Mouse (Mus musculus): ENCODE measurements at regions not wholly inside any gene's neighbourhood (a gene's known extent, or its start where the extent isn't known, plus 50 kb on each side); places are given as distances from the start of the nearest gene placed in this dataset.

DNA sequence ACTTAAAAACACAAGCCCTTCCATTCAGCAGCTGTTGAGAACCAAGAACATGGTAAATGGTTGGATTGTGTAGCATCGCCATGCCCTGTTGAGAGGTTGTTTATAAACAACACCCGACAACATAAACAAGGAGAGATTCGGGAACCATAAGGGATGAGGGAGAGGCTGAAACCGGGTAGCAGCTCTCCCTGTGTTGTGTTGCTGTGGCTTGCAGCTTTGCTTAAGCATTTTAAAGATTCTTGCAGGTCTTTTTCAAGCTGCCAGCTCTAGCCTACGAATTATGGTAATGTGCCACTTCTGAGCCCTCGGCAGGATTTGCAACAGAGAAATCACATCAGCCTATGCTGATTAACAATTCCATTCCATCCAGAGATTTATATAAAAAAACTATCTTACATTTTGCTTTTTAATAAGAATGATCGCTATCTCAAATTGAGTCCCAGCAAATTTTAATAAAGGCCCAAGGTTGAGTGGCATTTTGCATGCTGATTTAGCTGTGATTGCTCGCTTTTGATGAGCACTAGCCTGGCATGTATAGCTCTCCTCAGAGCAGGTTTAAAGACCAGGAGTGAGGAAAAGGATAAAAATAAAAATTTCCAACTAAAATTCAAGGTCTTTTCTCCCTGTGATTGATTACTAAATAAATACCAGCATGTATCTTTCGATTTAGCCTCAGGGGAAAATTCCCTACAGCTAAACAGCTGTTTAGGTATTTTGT lies 445.7 kb upstream of the 4930412O13Rik start:
- DNase-seq (ENCODE audit: low spot score) = no peak

DNA sequence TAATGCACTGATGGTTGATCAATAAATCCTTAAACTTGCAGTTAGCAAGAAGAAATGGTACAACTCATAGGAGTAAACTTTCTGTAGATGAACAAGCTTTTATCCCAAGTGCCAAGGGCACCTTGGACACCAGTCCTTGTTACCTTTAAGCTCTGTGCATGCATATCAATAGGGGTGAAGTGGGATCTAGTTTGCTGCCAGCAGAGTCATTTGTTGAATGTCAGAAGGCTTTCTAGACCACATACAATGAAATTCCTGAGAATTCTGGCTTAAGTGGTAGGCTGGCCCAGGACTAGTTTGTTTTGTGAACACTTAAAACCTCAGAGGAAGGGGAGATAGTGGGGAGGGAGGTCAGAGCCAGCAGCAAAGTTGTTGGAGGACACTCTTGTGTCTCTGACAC lies 437.9 kb upstream of the 4930412O13Rik start:
- no peak for DNase-seq (ENCODE audit: low spot score)

DNA sequence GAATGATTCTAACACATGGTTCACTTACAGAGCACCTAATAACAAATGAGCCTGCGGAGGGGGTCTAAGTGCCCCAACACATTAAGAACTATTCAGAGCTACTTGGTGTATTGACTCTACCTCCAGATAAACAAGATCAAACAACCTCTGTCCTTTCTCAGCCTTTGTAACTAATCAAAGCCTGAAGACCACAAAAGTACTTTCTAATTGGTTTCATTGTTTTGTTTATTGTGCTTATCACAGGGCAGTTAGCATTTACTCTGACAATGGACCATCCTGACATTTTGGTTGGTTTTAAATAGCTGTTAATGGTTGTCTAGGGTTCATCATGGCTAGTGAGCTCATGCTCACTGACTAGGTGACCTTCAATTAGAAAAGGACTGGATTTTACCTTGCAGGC lies 435.2 kb upstream of the 4930412O13Rik start:
- DNase-seq (ENCODE audit: low spot score) = no peak

DNA sequence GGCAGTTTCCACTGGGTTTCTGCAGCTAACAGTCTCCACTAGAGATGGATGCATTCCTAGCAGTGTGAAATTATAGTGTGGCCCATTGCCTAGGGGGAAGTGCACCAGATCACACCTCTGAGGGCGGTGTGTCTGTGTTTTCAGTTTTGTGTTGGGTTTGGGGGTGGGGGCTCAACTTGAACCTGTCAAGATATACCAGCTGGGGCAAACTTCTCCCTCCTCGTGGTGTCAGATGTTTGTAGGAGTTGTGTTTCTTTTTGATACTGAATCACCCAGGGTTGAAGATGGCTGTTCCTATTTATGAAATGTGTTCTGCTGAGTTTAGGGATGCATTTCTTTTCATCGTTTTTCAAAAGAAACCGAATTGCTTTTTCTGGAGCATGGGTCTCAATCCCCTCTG lies 416.6 kb upstream of the 4930412O13Rik start:
- DNase-seq (ENCODE audit: low spot score) = no peak

DNA sequence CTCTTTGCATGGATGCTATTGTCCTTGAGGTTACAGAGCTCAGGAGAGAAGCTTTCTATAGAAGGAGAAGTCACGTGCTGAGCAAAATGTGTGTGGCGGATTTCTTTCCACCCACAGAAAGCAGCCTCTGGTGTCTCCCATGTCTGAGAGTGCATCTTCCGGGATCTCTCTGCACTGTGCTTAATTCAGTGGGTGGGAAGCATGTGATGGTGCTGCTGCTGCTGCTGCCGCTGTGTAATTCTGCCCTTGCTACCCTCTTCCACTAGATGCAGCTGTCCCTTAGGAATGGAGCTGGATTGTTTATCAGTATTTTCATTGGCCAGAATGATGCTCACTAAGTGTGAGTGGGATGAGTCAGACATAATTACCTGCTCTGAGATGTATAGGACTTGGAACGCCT lies 416.2 kb upstream of the 4930412O13Rik start:
- no peak for DNase-seq (ENCODE audit: low spot score)

DNA sequence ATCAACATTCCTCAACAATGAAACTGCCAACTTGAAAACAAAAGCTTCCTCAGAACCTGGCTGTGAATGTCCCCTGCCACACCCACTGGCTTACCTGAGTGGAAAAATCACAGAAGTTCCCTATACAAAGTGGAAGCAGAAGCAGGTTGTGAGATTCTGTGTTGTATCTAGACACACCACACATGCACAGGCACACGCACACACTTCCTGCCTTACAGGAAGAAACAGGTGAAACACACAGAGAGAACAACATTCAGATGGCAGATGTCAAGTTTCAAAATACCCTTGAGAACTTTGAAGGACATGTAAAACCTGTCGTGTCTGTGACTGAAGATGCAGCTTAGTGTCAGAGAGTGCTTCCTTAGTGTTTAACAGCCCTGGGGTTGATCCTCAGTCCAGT lies 413.5 kb upstream of the 4930412O13Rik start:
- no peak for DNase-seq (ENCODE audit: low spot score)

DNA sequence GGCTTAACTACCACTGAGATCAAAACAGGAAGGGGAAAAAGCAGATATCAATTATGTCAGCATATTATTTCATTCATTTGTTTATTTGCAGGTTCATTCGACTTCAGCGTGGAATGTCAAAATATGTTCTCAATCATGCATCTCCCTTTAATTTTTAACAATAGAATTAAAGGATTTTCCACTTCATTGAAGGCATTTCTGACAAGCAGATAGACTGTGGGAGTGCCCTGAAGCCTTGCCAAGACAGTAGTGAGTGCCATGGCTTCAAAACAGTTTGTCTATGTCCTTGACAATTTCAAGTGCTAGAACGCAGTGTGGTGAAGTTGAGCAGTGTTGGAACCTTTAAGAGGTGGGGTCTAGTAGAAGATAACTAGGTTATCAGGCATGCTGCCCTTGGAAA lies 412.4 kb upstream of the 4930412O13Rik start:
- DNase-seq (ENCODE audit: low spot score) = no peak

DNA sequence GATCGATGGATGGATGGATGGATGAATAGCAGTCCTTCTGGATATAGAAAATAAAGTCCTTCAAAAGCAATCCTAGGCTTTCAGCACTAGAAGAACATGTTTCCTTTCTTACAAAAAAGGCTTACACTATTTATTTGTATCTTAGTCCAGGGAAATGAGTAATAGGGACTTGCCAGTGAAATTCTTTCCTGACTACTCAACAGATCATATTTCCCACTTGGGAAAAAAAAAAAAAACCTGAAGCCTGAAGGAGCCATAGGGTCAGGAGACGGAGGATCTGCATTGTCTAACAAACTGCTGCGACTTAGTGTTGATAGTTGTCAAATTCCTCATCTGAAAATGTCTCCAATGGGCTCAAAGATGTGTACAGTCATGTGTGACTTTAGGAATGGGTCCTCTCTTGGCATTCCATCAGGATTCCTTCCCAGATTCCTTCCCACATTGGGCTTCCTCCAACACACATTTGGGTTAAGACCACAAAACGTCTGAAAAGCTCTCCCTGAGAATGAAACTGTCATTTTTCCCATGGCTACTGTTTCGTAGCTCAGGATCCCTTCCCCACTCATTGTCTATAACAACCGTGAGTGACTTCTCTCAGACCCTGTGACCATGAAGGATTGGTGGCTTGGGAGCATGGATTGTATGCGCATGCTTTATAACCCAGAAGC lies 399.2 kb upstream of the 4930412O13Rik start:
- DNase-seq (ENCODE audit: low spot score) = no peak

DNA sequence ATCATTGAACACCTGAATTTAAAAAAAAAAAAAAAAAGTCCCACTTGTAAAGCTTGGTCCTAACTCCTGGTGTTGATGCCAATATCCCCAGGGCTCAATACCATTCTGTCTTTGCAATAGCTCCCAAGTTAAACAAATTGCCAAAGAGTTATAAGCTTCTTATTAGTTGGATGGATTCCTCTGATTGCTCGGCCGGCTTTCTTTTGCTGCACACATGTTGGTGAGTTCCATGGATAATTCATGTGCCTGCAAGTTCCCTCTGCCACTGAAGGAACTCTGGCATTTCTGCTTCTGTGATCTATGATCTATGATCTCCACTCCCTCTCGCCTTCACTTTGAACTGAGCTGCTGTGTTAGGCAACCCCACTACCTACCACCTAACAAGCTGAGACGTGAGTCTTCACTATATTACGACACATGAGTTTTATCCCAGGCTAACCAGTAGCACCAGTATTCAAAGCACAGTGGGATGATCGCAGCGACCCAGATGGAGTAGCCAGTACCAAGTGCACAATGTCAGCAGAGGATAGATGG lies 393.6 kb upstream of the 4930412O13Rik start:
- no peak for DNase-seq (ENCODE audit: low spot score)

DNA sequence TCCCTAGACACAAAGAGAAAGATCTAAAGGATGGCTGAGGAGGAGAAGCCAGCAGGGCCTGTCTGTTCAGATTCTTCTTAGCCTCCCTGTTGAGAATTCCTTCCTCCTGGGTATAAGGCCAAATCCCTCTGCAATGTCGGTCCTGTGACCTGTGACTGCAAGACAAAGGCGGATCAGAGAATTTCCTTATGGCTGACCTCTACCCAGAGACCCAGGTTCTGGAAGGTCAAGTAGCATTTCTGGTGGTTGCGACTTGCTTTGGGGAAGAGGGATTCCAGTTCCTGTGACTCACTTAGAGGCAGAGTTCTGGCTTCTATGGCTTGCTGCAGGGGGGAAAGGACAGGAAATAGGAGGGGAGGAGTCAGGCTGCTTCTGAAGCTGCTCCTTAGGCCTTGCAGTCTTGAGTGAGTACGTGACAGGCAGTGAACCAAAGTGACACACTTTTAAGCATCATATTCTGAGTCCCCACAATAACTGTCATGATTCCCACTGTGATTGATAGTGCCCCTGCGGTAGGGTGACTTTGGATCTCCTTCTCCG lies 387.4 kb upstream of the 4930412O13Rik start:
- DNase-seq (ENCODE audit: low spot score) = no peak

DNA sequence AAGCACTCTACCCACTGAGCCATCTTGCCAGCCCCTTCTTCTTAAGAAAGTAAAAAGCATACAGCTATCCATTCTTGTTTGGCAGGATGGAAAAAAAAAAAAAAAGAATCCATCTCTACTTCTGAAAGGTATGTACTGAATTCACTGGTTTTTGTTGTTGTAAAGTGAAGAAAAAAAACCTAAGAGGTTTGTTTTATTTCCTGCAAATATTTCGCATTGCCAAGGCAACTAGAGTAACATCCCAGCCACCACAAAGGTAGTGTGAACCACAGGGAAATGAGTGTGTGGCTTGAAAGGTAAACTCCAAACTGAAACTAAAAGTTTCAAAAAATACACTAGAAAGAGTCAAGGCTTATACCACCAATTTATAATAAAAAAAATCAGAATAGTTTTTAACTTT lies 361.0 kb upstream of the 4930412O13Rik start:
- no peak for DNase-seq (ENCODE audit: low spot score)

DNA sequence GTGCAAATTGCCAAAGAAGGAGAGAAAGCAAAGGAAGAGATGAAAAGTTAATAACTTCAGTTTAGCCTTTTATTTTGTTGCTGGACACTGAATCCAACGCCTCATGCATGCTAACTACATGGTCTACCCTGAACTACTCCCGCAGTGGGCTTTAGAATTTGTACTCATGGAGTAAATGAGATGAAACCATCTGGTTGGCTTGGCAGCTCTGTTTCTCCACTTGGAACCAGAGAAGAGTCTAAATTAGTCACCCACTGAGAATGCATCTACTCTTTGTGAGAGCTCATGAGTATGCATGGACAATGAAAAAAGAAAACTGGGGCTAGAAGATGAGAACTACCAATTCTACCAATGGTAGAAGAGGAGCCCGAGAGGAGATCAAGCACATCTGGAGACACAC lies 355.1 kb upstream of the 4930412O13Rik start:
- no peak for DNase-seq (ENCODE audit: low spot score)

DNA sequence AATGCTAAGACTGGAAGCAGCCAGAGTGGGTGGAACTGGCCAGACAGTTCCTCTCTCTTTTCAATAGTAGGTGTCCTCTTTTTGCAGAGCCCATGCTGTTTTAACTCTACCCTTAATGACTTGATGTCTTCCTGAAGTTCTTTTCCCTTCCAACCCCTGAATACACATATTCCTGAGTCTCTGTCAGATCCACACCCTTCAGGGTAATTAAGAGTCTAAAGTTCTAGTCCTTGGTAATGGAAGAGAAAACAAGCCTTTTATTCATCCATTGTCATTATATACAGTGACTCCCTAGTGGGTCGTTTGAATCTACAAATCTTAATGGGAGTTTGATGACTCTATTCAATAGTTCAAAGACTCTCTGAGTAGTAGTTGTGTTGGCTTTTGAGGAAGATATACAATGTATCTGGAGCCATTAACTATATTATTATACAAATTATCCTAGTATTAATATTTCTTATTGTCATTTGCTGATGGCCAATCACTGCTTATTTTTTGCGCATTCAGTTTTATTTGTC lies 345.9 kb upstream of the 4930412O13Rik start:
- DNase-seq (ENCODE audit: low spot score) = no peak

DNA sequence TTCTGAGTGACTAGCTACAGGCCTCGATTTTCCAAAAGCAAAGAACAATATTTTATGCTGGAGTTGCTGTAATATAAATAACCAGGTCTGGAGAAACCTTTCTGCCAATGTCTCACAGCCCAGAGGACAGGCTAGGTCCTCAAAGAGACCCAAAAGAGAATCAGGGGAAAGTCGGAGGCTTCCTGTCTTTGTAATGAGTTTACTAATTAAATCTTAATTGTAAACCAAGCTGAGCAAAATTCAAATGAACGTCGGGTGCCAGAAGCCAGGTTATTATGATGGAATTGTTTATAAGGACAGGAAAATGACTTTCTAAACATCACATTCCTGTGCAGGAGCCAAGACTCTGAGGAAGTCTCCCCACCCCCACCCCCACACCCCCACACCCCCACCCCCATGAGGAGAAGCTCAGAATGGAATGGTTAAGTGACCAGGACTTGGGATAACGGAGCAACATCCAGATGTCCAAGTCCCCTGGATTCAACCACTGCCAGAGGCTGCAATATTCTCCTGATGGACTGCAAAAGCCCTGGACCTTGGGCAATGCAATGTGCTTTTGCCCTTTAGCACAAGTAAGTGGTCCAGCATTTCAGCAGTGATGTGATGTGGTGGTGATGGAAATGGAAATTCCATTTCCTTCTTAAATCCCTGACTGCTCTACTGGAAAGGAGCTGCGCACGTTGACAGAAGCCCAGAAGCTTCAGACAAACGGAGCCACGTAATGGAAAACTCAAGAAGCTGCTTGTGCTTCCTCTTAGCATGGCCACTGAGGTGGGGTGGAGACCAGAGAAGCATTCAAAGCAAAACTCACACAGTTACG lies 333.1 kb upstream of the 4930412O13Rik start:
- no peak for DNase-seq (ENCODE audit: low spot score)

DNA sequence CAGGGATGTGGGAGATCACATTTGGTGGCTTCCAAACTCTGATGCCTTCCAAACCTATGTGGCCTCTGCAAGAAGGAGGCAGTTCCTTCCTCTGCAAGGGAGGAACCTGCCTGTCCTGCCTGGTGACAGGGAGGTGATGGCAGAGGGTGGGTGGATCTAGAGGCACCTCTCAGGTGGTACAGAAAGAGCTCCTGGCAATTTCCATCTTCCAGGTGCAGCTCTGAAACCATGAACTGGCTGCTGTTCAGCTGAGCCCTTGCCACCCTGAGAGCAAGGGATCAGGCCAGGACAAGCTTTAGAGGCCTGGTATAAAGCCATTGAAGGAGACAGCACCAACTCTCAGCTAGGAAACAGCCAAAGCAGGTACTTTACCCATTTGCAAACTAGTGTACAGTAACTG lies 327.7 kb upstream of the 4930412O13Rik start:
- DNase-seq (ENCODE audit: low spot score) = no peak

DNA sequence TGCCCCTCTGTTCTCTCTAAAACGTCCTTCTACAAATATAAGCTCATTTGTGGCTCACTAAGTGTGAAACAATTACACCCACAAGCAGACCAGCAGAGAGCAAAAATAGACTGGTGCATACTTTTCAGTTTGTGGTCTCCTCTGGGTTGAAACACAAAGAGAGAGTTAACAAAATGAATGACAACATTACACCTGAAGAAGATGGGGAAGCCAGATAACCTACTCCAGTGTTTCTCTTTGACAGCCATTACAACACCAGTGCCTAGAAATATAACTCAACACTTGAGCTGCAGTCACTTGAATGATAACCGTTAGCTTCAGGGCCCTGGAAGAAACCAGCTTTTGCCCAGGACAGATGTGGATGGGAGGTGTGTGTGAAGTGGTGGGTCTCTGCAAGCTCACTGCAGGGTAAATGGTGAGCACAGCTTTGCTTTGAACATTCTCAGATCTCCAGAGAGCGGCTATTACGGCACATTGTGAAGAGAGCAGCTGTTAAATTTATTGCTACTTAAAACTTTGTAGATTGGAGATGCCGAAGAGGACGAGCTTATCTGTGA lies 316.5 kb upstream of the 4930412O13Rik start:
- DNase-seq (ENCODE audit: low spot score) = no peak

DNA sequence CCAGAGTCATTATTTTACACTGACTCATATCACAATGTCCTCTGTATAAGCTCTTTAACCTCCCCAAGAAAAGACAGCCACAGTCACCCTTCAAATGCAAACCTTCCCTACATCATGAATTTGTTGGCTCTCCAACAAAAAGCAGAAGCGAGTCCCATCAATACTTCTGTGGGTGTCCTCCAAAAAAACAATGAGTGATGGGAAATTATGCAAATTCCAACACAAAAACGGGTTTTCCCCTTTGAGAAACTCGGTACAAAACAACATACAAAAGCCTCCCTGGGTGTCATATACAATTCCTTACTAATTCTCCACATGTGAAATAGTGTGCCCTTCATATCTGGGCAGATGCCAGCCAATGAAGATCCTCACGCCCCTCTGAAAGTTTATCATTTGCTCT lies 311.8 kb upstream of the 4930412O13Rik start:
- DNase-seq (ENCODE audit: low spot score) = no peak

DNA sequence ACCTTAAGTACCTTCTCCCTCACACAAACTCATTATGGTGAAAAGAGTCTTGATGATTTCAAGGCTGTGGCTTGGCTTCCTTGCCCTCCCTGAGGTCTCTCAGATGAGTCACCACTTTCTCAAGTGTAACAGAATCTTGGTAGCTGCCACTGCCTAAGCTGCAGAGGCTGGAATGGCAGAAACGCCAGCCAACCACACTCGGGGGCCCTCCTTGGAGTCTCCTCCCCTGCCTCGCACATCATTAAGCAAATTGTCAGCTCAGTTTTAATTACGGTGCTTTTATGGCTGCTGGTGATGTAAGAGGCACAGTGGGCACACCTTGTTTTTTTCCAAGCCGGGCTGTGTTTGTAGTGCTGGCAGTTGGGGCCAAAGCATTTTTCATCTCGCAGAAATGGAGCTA lies 306.9 kb upstream of the 4930412O13Rik start:
- DNase-seq (ENCODE audit: low spot score) = no peak

DNA sequence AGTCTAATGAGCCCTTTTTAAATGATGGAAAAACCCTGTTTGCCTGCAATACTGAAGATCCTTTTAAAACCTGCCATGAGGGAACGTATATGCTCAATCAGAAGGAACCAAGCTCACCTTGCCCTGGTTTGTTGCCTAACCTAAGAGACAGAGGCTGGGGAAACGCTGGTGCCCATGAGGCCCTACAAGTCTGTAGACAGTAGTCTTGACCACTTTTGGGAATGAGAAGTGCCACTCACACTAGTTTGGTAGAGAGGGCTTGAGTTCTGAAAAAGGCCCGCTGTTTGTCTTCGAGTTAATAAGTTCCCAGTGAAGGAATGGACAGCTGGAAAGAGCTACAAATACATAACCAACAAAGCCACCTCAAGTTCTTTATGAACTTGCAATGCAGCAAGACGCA lies 306.4 kb upstream of the 4930412O13Rik start:
- no peak for DNase-seq (ENCODE audit: low spot score)

DNA sequence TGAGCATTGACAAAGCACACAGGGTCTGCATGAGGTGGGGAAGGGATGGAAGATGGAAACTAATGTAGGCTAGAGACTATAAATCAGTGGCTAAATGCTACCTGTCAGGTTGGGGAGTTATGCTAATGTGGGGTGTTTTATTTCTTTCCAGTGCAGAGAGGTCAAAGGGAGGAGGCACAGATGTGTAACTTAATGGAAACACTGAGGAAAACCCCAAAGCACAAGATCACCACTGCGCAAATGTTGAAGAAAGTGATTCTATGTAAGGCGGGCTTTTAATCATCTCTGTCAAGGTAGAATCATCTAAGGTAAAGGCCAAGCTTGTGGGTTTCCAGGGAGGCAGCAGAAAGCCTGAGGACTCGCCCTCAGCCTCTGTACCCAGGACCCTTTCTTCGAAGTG lies 303.2 kb upstream of the 4930412O13Rik start:
- DNase-seq (ENCODE audit: low spot score) = no peak

DNA sequence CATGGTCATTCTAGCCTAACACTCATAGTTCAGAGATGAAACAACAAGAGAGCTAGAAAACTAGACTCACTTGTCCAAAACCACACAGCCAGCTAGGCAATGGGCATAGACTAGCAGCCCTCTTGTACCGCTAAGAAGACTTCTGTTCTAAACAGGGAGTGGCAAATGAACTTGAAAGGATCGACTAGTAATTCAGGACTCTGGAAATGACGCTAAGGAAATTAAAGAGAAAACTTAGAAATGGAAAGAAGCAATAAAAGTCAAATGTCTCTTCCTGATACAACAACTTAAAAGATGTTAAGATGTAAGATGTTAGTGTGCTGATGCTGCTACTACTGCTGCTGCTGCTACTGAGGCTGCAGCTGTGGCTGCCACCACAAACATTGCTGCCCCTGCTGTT lies 293.7 kb upstream of the 4930412O13Rik start:
- no peak for DNase-seq (ENCODE audit: low spot score)

DNA sequence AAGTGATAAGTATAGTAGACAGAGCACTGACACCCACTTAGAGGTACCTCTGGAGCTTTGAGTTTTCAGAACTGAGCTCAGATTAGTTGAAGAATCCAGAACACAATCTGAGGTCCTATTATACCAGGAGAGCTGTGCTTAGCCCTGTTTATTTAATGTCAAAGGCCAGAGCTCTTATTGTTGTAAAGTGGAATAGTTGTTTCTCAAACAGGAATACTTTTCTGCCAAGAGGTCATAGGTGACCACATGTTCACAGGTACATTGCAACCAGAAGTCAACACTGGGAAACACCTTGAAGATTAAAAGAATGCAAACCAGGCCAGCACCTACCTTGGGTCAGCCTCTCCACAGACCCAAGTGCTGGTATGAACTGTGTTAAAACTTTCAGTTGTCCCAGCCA lies 291.9 kb upstream of the 4930412O13Rik start:
- DNase-seq (ENCODE audit: low spot score) = no peak
